Mouse (Mus musculus) CH12.LX (cell line): Measurements from ENCODE around the gene Raver1. TPM values are rescaled to one million over a fixed set of nuclear protein-coding genes. Genes with fewer than 3 reads are reported as not detected.

Experiments
- DNase-seq: peaks from one replicate; pipeline ENCODE4 v3.0.0-alpha.2; 2013; ENCODE audit errors: extremely low read depth
- H3K27ac ChIP-seq: 2 replicates; pipeline ENCODE4 v1.5.1; 2012; ENCODE audit warnings: low read depth, mild to moderate bottlenecking, control low read depth, moderate library complexity; ENCODE audit not compliant: insufficient read depth
- H3K27me3 ChIP-seq: replicated peaks from 2 replicates; pipeline ENCODE3; 2012; ENCODE audit warnings: inconsistent platforms
- H3K36me3 ChIP-seq, 2 experiments: replicated peaks in 1 of 2; 2 replicates each; pipeline versions ENCODE3 to v1.6.1; 2012; ENCODE audit warnings: inconsistent platforms in 1 of 2, low read length in 1 of 2, mild to moderate bottlenecking in 1 of 2, mixed read lengths in 1 of 2, moderate library complexity in 1 of 2; ENCODE audit not compliant: control insufficient read depth in 1 of 2, insufficient read depth in 1 of 2
- H3K4me1 ChIP-seq, 2 experiments: 2 replicates each; pipeline ENCODE4 v1.6.1; 2012; ENCODE audit warnings: inconsistent platforms in 1 of 2, moderate library complexity in 1 of 2; ENCODE audit not compliant: insufficient read depth in 2 of 2, control insufficient read depth in 1 of 2
- H3K4me2 ChIP-seq: 2 replicates; pipeline ENCODE4 v1.6.1; 2012; ENCODE audit warnings: low read depth, mild to moderate bottlenecking, control low read depth; ENCODE audit not compliant: poor library complexity, insufficient read depth, severe bottlenecking
- H3K4me3 ChIP-seq, 3 experiments: fragments of 150-350 bp in 1 of 3; sonication (generic) in 1 of 3; replicated peaks in 1 of 3; 2 replicates each; pipeline versions ENCODE3 to v1.5.1; 2011 to 2012; ENCODE audit warnings: low read depth in 2 of 3, low read length in 2 of 3, mild to moderate bottlenecking in 2 of 3, moderate library complexity in 2 of 3, control low read depth in 1 of 3, improper control_type of control experiment in 1 of 3, inconsistent platforms in 1 of 3, mixed read lengths in 1 of 3; ENCODE audit not compliant: poor library complexity in 1 of 3
- H3K79me2 ChIP-seq: replicated peaks from 2 replicates; pipeline ENCODE4 v1.6.1; 2012; ENCODE audit warnings: mild to moderate bottlenecking, moderate library complexity; ENCODE audit not compliant: control insufficient read depth, poor library complexity, insufficient read depth, severe bottlenecking; ENCODE audit errors: extremely low read depth
- H3K9ac ChIP-seq: 2 replicates; pipeline ENCODE4 v1.6.1; 2012; ENCODE audit warnings: low read depth, mild to moderate bottlenecking, control low read depth, moderate library complexity; ENCODE audit not compliant: insufficient read depth
- H3K9me3 ChIP-seq: replicated peaks from 2 replicates; pipeline ENCODE3; 2012; ENCODE audit warnings: low read length, inconsistent platforms, mixed read lengths
- BHLHE40 ChIP-seq: IDR thresholded peaks from 2 replicates; pipeline ENCODE4 v1.6.1; 2011; ENCODE audit warnings: mild to moderate bottlenecking, low read depth, low read length, improper control_type of control experiment
- CHD1 ChIP-seq: IDR thresholded peaks from 2 replicates; pipeline ENCODE4 v1.6.1; 2012; ENCODE audit warnings: low read depth, low read length, improper control_type of control experiment, inconsistent platforms
- CHD2 ChIP-seq: IDR thresholded peaks from 2 replicates; pipeline ENCODE4 v1.6.1; 2011; ENCODE audit warnings: low read length, improper control_type of control experiment
- CTCF ChIP-seq, 2 experiments: IDR thresholded peaks in 1 of 2; conservative IDR thresholded peaks in 1 of 2; 2 replicates each; pipeline ENCODE4 v1.5.1; 2011 to 2012; ENCODE audit warnings: low read depth in 2 of 2, low read length in 2 of 2, improper control_type of control experiment in 1 of 2, inconsistent platforms in 1 of 2, mild to moderate bottlenecking in 1 of 2, moderate library complexity in 1 of 2
- E2F4 ChIP-seq: IDR thresholded peaks from 2 replicates; pipeline ENCODE4 v1.6.1; 2011; ENCODE audit warnings: low read depth, low read length, improper control_type of control experiment; ENCODE audit not compliant: insufficient replicate concordance
- ELF1 ChIP-seq: IDR thresholded peaks from 2 replicates; pipeline ENCODE4 v1.6.1; 2014; ENCODE audit warnings: low read depth, mild to moderate bottlenecking, inconsistent platforms, low read length, improper control_type of control experiment
- EP300 ChIP-seq: IDR thresholded peaks from 2 replicates; pipeline ENCODE4 v1.6.1; 2011; ENCODE audit warnings: low read length, improper control_type of control experiment
- ETS1 ChIP-seq: conservative IDR thresholded peaks from 2 replicates; pipeline ENCODE4 v1.6.1; 2012; ENCODE audit warnings: low read depth, mild to moderate bottlenecking, inconsistent platforms, low read length, improper control_type of control experiment, moderate library complexity
- GABPA ChIP-seq: IDR thresholded peaks from 2 replicates; pipeline ENCODE4 v1.6.1; 2012; ENCODE audit warnings: low read depth, low read length, improper control_type of control experiment, inconsistent platforms; ENCODE audit not compliant: insufficient replicate concordance
- HCFC1 ChIP-seq: IDR thresholded peaks from 2 replicates; pipeline ENCODE4 v1.6.1; 2012; ENCODE audit warnings: low read depth, mild to moderate bottlenecking, inconsistent platforms, low read length, improper control_type of control experiment
- IRF4 ChIP-seq: IDR thresholded peaks from 2 replicates; pipeline ENCODE4 v1.6.1; 2014; ENCODE audit warnings: low read depth, mild to moderate bottlenecking, inconsistent platforms, low read length, improper control_type of control experiment
- JUND ChIP-seq: conservative IDR thresholded peaks from 2 replicates; pipeline ENCODE4 v1.6.1; 2011; ENCODE audit warnings: low read depth, low read length, improper control_type of control experiment
- KAT2A ChIP-seq: IDR thresholded peaks from 2 replicates; pipeline ENCODE4 v1.6.1; 2012; ENCODE audit warnings: low read length, improper control_type of control experiment, inconsistent platforms; ENCODE audit not compliant: insufficient replicate concordance
- MAFK ChIP-seq: IDR thresholded peaks from 2 replicates; pipeline ENCODE4 v1.6.1; 2011; ENCODE audit warnings: low read length, improper control_type of control experiment; ENCODE audit not compliant: insufficient replicate concordance
- MAZ ChIP-seq: IDR thresholded peaks from 2 replicates; pipeline ENCODE4 v1.6.1; 2012; ENCODE audit warnings: low read depth, mild to moderate bottlenecking, inconsistent platforms, low read length, improper control_type of control experiment, moderate library complexity
- MXI1 ChIP-seq: IDR thresholded peaks from 2 replicates; pipeline ENCODE4 v1.6.1; 2011; ENCODE audit warnings: mild to moderate bottlenecking, low read depth, low read length, improper control_type of control experiment
- MYC ChIP-seq: IDR thresholded peaks from 2 replicates; pipeline ENCODE4 v1.6.1; 2011; ENCODE audit warnings: low read depth, mild to moderate bottlenecking, improper control_type of control experiment, low read length
- NRF1 ChIP-seq: IDR thresholded peaks from 2 replicates; pipeline ENCODE4 v1.6.1; 2014; ENCODE audit warnings: low read depth, mild to moderate bottlenecking, inconsistent platforms, low read length, improper control_type of control experiment, moderate library complexity
- PAX5 ChIP-seq: IDR thresholded peaks from 2 replicates; pipeline ENCODE4 v1.6.1; 2012; ENCODE audit warnings: low read length, inconsistent platforms, mixed read lengths
- POLR2A ChIP-seq: IDR thresholded peaks from 2 replicates; pipeline ENCODE4 v1.6.1; 2011; ENCODE audit warnings: low read depth, mild to moderate bottlenecking, improper control_type of control experiment, low read length
- POLR2AphosphoS2 ChIP-seq: IDR thresholded peaks from 2 replicates; pipeline ENCODE4 v1.6.1; 2011; ENCODE audit warnings: low read depth, low read length, improper control_type of control experiment
- RCOR1 ChIP-seq: conservative IDR thresholded peaks from 2 replicates; pipeline ENCODE4 v1.6.1; 2012; ENCODE audit warnings: low read depth, mild to moderate bottlenecking, inconsistent platforms, low read length, improper control_type of control experiment
- SIN3A ChIP-seq: IDR thresholded peaks from 2 replicates; pipeline ENCODE4 v1.6.1; 2012; ENCODE audit warnings: low read length, improper control_type of control experiment, inconsistent platforms
- SMC3 ChIP-seq: IDR thresholded peaks from 2 replicates; pipeline ENCODE4 v1.6.1; 2011; ENCODE audit warnings: low read depth, low read length, improper control_type of control experiment
- TBP ChIP-seq: conservative IDR thresholded peaks from 2 replicates; pipeline ENCODE4 v1.6.1; 2011; ENCODE audit warnings: low read depth, low read length, improper control_type of control experiment
- ZC3H11A ChIP-seq: IDR thresholded peaks from 2 replicates; pipeline ENCODE4 v1.6.1; 2012; ENCODE audit warnings: low read depth, mild to moderate bottlenecking, inconsistent platforms, low read length, improper control_type of control experiment
- ZKSCAN1 ChIP-seq: IDR thresholded peaks from 2 replicates; pipeline ENCODE4 v1.6.1; 2012; ENCODE audit warnings: low read depth, inconsistent platforms, low read length, improper control_type of control experiment, borderline replicate concordance
- ZMIZ1 ChIP-seq: IDR thresholded peaks from 2 replicates; pipeline ENCODE4 v1.6.1; 2012; ENCODE audit warnings: low read depth, mild to moderate bottlenecking, inconsistent platforms, low read length, improper control_type of control experiment
- ZNF384 ChIP-seq: IDR thresholded peaks from 2 replicates; pipeline ENCODE4 v1.6.1; 2012; ENCODE audit warnings: low read depth, low read length, improper control_type of control experiment, inconsistent platforms
- dilution Hi-C: fragments of 300-500 bp; cut with MboI; formaldehyde crosslinking; loops from 2 replicates; pipeline ENCODE4 v1.14.3; 2020; ENCODE audit warnings: low sequenced_read_pairs; ENCODE audit not compliant: extremely low pct_unique_long_range_greater_than_20kb, extremely low pct_ligation_motif_present
- in situ Hi-C: fragments of 300-500 bp; cut with MboI; formaldehyde crosslinking; loops from 3 replicates; pipeline ENCODE4 v1.14.3; 2019; ENCODE audit warnings: low sequenced_read_pairs, low pct_ligation_motif_present, low pct_unique_long_range_greater_than_20kb, mixed read lengths
- polyA plus RNA-seq: library from polyadenylated mRNA; unstranded; fragments of >175 nt; gene quantifications from 2 replicates; pipeline ENCODE4 v1.2.1, GENCODE M21; 2012; ENCODE audit warnings: low read depth; ENCODE audit not compliant: insufficient read length
- total RNA-seq, 2 experiments: library from RNA; depleted of rRNA; stranded (reverse); fragments of 300-350 nt in 1 of 2; fragments of >200 nt in 1 of 2; gene quantifications; 2 replicates each; pipeline ENCODE4 v1.2.3; 2012 to 2014

Gene Raver1
- total and polyA plus RNA-seq, 3 experiments: 18.9 to 101 (median 30.8) TPM

DNA sequence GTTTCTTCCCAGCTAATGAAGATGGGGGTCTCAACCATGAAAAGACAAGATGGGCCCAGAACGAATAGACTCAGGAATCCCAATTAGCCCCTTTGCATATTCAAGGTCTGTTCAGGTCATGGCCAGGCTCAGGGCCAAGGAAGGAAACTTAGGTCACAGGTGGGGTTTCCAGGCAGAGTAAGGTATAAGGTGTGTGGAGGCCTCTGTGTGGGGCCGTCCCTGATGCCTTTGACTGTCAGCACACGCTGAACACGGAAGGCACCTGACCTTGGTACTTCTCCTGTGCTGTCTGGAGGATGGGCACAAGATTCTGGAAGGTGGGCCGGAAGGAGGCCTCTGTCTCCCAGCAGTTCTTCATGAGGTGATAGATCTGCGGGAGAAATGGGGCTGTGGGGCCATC is 13.0 kb upstream of the Raver1 start (continued):
- TF ChIP-seq ZC3H11A (no peak), ELF1 (peak; percentile 47; the same call in 1 of the 2 replicates), POLR2AphosphoS2 (no peak), POLR2A (no peak), KAT2A (no peak), EP300 (peak; percentile 34; the same call in 1 of the 2 replicates), BHLHE40 (peak; percentile 73), MYC (no peak), RCOR1 (no peak), GABPA (no peak), ZNF384 (no peak)
- TF ChIP-seq, all 38 proteins: peak for 5

DNA sequence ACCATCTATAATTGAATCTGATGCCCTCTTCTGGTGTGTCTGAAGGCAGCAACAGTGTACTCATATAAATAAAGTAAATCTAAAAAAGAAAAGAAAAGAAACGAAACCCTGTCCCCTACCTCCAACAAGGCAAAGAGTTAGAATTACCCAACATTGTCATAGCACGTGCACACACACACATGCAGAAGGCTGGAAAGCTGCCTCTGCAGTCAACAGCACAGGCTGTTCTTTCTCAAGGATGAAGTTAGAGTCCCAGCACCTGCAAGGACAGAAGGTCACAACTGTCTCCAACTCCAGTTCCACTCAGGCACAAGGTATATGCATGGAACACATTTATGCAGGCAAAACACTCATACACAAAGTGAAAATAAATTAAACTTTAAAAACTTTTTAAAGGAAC is 10.3 kb upstream of the Raver1 start:
- H3K4me1 ChIP-seq: peaks cover 31 to 86% of the 10 kb centered on the region in 2 experiments
- no peak overlapping the region for H3K9ac ChIP-seq
- TF ChIP-seq BHLHE40 (no peak), SMC3 (no peak), MYC (no peak), CTCF (conservative IDR thresholded peaks at IDR 0.05 in 1 of 2, IDR thresholded peaks at IDR 0.05 in 1 of 2; ENCODE audit: low read depth in 2 of 2, low read length in 2 of 2) (no peak), ZKSCAN1 (no peak), EP300 (no peak), ZNF384 (no peak), ZC3H11A (no peak), TBP (no peak), KAT2A (no peak), ZMIZ1 (no peak), GABPA (no peak), E2F4 (no peak), JUND (no peak), CHD2 (no peak), PAX5 (no peak)
- no peak overlapping the region for H3K27ac ChIP-seq
- in situ Hi-C loops (no loop called here), dilution Hi-C loops (no loop called here)
- H3K27me3 ChIP-seq: no peaks in the 10 kb centered on the region
- no peak overlapping the region for H3K4me3 ChIP-seq
- no peaks in the 10 kb centered on the region for H3K79me2 ChIP-seq
- H3K9me3 ChIP-seq: no peaks in the 10 kb centered on the region
- DNase-seq: no peak
- no peak overlapping the region for H3K4me2 ChIP-seq
- H3K36me3 ChIP-seq: peaks cover 31 to 46% of the 10 kb centered on the region in 2 experiments

- Histone ChIP-seq H3K36me3 (peaks cover 19 to 35% of the 10 kb centered on the region in 2 experiments), H3K27ac (peak overlapping the region; percentile 64), H3K9ac (peak overlapping the region; percentile 48; the same call in 1 of the 2 replicates), H3K79me2 (no peaks in the 10 kb centered on the region), H3K4me3 (peak overlapping the region; percentile 23 to 50 (median 42)), H3K9me3 (no peaks in the 10 kb centered on the region), H3K4me2 (peak overlapping the region; percentile 91), H3K27me3 (no peaks in the 10 kb centered on the region), H3K4me1 (peaks cover 31 to 78% of the 10 kb centered on the region in 2 experiments)
- peak; percentile 33 for DNase-seq
- dilution Hi-C loops: no loop called here
- in situ Hi-C loops: no loop called here
- no peak for TF ChIP-seq MAFK
- TF ChIP-seq CHD1: no peak
- TF ChIP-seq POLR2A: peak; percentile 66
- TF ChIP-seq HCFC1: no peak
- no peak for TF ChIP-seq IRF4
- TF ChIP-seq SIN3A: no peak
- TF ChIP-seq MAZ: no peak
- no peak for TF ChIP-seq ETS1
- TF ChIP-seq KAT2A: no peak
- TF ChIP-seq ZKSCAN1: no peak
- TF ChIP-seq BHLHE40: peak; percentile 71
- TF ChIP-seq GABPA: no peak
- TF ChIP-seq NRF1: no peak
- no peak for TF ChIP-seq POLR2AphosphoS2
- no peak for TF ChIP-seq ZMIZ1
- peak; percentile 62; the same call in 1 of the 2 replicates for TF ChIP-seq MXI1
- TF ChIP-seq EP300: no peak
- TF ChIP-seq SMC3: no peak
- TF ChIP-seq MYC: peak; percentile 90
Observed at GRCm38 (mm10) chr9:21100447-21101161, 8.8 kb upstream of the Raver1 start.
